Mouse (Mus musculus): Measurements from ENCODE around the gene Afap1.

The Afap1 gene

GRCm38 (mm10) chr5:35974265-35974664 lies 81.1 kb downstream of the Afap1 start:
- no peak for DNase-seq (ENCODE audit: low spot score)

- DNase-seq (ENCODE audit: low spot score): peak; percentile 39
Observed at GRCm38 (mm10) chr5:35975681-35976080, 82.6 kb downstream of the Afap1 start.

- no peak for DNase-seq (ENCODE audit: low spot score)
Observed at GRCm38 (mm10) chr5:35980542-35980941, 87.4 kb downstream of the Afap1 start.

DNA sequence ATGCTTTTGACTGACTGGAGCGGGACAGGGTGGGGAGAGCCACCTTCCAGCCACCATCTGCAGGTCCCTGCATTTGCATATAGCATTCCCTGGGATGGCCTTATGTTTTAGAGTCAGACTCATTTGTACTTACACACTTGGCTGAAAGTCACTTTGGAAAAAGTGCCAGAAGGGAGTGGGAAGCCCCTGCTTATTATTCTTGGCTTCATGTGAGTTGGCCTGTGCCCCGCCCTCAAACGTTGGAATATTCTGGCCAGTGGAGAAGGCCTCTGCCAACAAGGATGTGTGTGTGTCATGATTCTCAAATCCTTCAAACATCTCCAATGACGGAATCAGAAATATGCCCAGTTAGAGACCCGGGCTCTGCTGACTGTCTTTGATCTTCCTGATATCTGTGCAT lies 88.2 kb downstream of the Afap1 start:
- no peak for DNase-seq (ENCODE audit: low spot score)

GRCm38 (mm10) chr5:35981976-35982375 lies 88.9 kb downstream of the Afap1 start:
- DNase-seq (ENCODE audit: low spot score): peak; percentile 69

GRCm38 (mm10) chr5:35985611-35986010 lies 92.5 kb downstream of the Afap1 start:
- DNase-seq (ENCODE audit: low spot score): no peak

DNA sequence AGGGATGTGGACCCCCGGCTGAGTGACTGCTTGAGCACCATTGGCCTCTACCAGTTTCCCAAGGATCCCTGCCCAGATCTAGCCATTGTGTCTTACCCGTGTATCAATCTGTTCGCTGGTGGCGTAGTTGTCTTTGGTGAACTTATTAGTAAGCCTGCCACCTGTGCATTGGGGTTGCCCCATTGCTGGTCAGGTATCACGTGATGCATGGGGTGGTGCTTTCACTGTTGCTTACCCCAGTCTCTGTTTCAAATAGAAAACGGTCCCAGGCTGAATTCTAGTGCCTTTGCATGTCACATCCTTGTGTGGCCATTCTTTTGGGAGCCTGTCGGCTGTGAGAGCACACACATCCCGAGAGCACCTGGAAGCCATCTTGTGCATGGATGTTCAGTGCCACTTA lies 95.0 kb downstream of the Afap1 start:
- DNase-seq (ENCODE audit: low spot score): no peak

GRCm38 (mm10) chr5:35989506-35989905 lies 96.4 kb downstream of the Afap1 start:
- no peak for DNase-seq (ENCODE audit: low spot score)

DNA sequence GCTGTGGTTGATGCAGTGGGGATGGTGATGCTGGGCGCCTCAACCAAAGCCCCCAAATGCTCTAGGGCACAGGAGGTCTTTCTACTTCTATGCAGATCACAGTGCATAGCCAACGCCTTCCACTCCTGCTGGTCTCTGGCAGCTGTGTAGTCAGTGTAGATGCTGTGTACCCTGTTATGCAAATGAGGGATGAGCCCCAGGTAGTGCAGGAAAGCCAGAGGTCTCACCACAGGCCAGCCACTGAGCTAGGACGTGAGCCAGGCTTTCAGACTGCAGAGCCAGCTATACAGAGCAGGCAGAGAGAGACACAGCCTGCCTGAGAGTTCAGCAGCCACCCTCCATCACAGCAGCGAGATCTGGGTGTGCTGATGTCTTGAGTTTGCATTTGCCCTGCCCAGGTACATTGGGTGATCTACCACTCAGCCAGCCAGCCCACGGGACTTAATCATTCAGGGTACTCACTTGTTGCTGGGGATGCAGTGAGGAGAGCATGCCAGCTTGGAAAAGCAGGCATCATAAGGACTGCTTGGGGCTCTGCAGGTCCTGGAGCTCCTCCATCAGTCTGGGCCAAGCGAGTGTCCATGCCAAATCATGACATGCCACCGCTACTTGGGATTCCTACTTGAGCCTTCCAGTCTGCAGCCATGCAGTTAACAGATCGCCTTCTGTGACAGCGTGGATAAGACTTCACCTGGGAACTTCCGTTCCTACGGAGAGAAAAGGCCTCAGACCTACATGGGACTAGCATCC lies 97.0 kb downstream of the Afap1 start:
- DNase-seq (ENCODE audit: low spot score): no peak

GRCm38 (mm10) chr5:36003797-36004196 lies 110.7 kb downstream of the Afap1 start:
- DNase-seq (ENCODE audit: low spot score): no peak

- no peak for DNase-seq (ENCODE audit: low spot score)
Observed at GRCm38 (mm10) chr5:36006106-36006505, 113.0 kb downstream of the Afap1 start.

DNA sequence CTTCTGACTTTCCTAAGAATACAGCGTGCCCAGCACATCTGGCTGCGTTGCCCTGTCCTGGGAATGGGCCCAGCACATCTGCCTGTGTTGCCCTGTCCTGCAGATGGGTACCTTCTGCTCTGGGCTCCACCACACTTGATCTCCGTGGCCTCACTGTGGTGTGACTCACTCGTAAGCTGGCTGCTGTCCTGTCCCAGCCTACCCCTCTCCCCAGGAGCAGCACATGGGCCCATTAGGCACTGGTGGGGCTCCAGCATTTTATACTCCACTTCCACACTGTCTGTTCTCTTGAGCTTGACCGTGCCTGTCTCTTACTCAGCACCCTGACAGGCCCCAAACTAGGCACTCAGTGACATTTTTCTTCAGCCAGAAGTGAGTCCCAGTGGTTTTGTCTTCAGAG lies 113.5 kb downstream of the Afap1 start:
- DNase-seq (ENCODE audit: low spot score): no peak

DNA sequence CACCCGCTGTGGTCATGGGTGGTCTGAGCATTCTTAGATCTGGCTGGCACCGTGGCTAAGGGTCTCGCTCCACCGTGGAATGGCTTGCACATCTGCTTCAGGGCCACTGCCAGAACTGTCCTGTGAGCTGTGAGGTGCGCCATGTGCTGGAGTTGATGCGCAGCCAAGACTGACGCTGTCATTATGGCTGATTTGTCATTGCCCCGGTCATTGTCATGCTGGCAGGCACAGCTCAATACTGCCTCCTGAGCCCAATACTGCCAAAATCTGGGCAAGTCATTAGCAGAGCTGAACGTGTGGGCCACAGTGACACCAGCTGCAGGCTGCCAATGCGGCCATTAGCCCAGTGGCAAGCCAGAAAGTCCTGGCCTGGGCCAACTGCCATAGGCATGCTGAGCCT lies 114.5 kb downstream of the Afap1 start:
- DNase-seq (ENCODE audit: low spot score): no peak

GRCm38 (mm10) chr5:36009405-36009804 lies 116.3 kb downstream of the Afap1 start:
- no peak for DNase-seq (ENCODE audit: low spot score)

DNA sequence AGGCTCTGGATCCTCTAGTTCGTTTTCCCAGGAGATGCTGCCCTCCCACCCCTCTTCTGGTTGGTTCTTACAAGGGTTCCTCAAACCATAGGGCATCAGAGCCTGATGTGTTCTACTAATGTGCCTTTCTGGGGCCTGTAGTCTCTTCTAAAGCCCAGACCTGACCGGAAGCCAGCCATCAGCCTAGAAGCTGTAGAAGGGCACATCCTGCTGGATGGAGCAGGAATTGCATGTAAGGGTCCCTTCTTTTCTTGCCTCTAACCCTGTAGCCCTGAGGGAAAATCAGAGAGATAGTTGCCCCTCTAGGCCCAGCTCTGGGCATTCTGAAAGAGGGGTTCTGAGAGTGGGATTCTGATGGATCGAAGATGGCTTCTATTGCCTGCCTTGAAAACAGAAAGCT lies 125.2 kb downstream of the Afap1 start:
- no peak for DNase-seq (ENCODE audit: low spot score)

- DNase-seq (ENCODE audit: low spot score): no peak
Observed at GRCm38 (mm10) chr5:36021091-36021490, 128.0 kb downstream of the Afap1 start.

DNA sequence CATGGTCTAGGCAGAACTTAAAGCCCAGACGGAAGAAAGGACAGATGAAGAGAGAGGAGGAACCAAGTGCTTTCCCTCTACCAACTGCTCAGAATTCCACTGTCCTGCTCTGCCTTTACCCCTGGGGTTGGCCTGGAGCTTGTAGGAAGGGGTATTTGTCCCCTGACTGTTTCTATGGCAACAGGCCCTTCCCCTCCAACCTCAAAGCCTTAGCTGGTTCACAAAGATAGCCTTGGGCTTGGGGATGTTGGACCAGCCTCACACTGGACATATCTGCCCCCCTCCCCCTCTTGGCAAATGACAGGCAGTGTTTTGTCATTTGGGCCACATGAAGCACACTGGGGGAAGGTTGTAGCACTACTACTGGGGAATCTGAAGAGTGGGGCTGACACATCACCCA lies 129.2 kb downstream of the Afap1 start:
- DNase-seq (ENCODE audit: low spot score): no peak

- DNase-seq (ENCODE audit: low spot score): no peak
Observed at GRCm38 (mm10) chr5:36024003-36024685, 131.0 kb downstream of the Afap1 start.

- DNase-seq (ENCODE audit: low spot score): no peak
Observed at GRCm38 (mm10) chr5:36025076-36025475, 132.0 kb downstream of the Afap1 start.

DNA sequence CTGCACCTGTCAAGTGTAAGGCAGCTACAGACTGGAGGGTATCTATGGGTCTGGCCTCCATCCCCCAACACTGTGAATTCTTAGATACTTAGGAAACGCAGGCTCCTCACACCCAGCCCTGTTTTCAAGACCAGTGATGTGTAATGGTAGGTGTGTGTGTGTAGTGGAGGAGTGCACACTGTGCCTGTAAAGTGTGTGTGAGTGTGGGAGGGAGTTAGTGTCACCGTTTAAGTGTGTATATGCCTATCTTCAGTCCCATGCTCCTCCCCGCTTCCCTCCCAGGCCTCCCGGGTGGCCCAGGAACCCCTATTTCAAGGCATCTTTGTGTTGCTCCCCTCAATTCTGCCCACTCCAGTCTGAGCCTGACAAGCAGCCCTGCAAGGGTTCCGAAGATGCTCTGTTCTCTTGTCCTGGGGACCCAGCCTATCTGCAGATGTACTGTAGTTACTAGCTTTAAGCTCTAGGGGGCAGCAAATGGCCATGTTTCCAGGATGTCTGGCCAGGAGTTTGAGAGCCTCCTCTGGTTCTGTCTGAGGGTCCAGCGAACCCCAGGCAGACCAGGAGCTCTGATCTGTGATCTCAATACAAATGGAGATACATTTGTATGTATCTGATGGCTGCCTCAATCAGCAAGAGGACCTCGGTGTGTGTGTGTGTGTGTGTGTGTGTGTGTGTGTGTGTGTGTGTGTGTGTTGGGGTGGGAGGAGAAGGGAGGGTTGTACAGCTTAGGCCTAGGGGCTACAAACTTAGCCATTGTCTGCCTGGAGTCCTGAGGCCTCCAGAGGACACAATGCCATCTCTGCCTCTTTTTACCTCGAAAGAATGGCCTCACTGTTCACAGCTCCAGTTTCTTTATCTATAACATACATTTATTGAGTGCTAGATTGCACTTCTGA lies 140.7 kb downstream of the Afap1 start:
- DNase-seq (ENCODE audit: low spot score): peak; percentile 17

DNA sequence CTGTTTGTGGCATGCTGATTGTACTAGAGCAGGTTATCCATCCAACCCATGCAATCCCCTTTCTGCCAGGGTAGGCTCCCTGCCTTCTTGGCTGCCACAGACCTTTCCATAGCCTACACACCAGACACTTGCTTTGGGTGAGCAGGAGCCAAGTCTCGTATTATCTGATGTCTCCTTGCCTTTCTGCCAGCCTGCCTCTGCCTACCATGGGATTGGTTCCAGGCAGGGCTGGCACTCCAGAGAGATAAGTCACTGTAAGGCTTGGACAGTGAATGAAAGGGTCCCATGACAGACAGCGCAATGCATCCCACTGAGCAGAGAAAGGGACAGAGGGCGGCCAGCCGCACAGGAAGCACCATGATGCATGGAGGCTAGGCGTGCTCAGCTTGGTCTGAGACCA lies 146.5 kb downstream of the Afap1 start:
- no peak for DNase-seq (ENCODE audit: low spot score)

GRCm38 (mm10) chr5:36040398-36041235 lies 147.5 kb downstream of the Afap1 start:
- peak; percentile 52 for DNase-seq (ENCODE audit: low spot score)
